Mouse (Mus musculus) effector memory CD4-positive, alpha-beta T cell, adult 7 months (primary cell): ENCODE measurements around the gene Phip. TPM values are rescaled to one million over a fixed set of nuclear protein-coding genes. Genes with fewer than 3 reads are reported as not detected.

Experiments used
- polyA plus RNA-seq: library from polyadenylated mRNA; unstranded; fragments of 100-300 nt; shearing (Covaris generic); gene quantifications from one replicate; pipeline ENCODE4 v1.2.1, GENCODE M21; 2017

The Phip gene
- 104 TPM for polyA plus RNA-seq

GRCm38 (mm10) chr9:82975342-82976215 lies at the start of gene Phip:
Gene Phip (minus strand): TSS chr9:82975516.

DNA sequence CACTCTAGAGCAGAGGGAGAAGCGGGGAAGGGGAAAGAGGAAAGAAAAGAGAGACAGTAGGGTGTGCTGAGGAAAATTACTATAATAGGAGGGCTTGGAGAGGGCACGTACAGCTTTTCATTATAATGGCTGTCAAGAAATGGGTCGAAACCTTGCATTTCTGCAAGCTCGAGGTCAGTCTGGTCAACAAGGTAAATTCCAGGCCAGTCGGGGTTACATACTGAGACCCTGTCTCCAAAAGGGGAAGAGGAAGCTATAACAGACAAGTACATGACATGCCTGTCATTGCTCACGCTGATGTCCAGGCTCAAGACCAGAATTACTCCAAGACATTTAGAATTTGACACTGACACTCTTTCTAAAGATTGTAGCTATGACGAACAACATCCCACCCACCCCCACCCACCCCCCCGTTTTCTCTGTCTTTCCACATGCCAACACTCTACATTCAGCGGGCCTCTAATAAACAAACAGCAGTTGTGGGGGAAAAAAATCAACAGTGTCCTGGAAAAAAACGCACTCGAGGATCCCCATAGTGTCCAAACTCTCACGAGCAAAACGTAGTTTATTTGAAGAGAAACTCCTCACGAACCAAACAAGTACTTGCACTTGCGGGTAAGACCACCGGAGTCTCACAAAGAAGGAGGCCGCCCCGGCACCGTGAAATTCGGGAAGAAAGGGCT lies 146.2 kb downstream of the Phip start, which contains the start of gene Irak1bp1:
TSS of gene Irak1bp1 (plus strand) at position 534 of the 683 bp plus-strand sequence.

Other genes with a start within 250 kb of the Phip start
- 1.7 TPM for gene Irak1bp1, start 146.0 kb downstream of the Phip start, polyA plus RNA-seq
- 2.4 TPM for gene Hmgn3, start 171.2 kb upstream of the Phip start, polyA plus RNA-seq